Mouse (Mus musculus): Measurements from ENCODE around the gene Foxn3.

The Foxn3 gene

GRCm38 (mm10) chr12:99408651-99409050 is 154.7 kb downstream of the Foxn3 start:
- no peak for DNase-seq

DNA sequence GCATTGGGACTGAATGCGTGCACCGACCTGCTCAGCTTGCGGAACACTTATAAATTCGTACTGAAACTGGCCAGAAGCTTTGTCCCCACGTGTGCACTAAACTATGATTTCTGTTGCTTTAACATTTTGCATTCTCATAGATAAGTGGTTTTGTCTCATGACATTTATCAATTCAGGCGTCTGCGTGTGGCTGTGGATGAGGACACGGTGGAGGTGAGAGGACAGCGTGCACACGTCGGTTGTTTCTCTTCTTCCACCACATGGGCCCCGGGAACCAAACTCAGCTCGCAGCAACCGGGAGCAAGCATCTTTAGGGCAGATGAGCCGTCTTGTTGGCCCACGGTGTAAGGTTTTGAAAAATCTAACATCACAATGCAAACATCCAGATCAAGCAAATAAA is 155.3 kb downstream of the Foxn3 start:
- no peak for DNase-seq

GRCm38 (mm10) chr12:99407318-99407716 is 156.1 kb downstream of the Foxn3 start:
- no peak for DNase-seq

- no peak for DNase-seq
Observed at GRCm38 (mm10) chr12:99406697-99407317, 156.6 kb downstream of the Foxn3 start.

DNA sequence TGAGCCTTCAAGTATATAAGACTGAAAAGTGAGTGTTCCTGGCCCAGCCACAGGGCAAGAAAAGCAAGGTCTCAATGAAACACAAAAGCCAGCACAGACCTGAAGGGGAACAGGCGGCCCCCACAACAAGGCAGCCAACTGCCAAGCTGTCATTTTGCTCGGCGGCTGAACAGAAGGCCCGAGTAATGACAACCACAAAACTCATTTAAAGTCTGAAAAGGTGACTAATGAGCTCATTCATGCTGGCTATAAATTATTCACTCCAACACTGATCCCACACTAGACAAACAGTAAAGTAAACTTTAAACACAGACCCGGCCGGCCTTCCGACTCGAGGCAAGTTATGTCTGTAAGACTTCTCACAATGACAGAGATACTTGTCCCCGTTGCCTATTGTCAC is 157.1 kb downstream of the Foxn3 start:
- DNase-seq: no peak

DNA sequence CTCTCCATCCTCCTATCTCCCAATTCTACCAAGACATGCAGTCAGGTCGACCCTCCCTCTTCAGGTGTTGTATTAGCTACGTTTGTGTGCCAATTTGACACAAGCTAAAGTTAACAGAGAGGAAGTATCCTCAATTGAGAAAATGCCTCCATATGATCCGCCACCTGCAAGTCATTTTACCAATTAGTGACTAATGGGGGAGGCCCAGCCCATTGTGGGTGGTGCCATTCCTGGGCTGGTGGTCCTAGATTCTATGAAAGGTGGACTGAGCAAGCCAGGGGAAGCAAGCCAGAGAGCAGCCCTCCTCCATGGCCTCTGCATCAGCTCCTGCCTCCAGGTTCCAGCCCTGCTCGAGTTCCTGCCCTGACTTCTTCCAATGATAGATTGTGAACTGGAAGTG is 158.0 kb downstream of the Foxn3 start:
- no peak for DNase-seq

DNA sequence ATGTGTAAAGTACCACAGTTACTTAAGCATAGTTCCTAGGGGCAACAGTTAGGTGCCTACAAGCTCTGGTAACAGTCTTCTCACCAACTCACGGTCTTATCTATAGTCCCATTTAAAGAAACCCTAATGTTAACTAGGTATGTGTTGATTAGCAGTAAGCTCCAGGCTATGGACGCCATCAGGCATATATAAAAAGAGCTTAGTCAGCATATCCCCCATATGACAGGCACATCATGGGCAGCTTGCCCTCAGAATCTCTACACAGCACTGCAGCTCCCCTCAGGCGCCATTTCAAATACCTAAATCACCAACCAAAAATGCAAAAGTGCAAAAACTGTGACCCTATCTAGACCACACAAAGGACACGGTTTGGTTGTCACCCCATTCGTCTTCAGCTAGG is 160.4 kb downstream of the Foxn3 start:
- no peak for DNase-seq

DNA sequence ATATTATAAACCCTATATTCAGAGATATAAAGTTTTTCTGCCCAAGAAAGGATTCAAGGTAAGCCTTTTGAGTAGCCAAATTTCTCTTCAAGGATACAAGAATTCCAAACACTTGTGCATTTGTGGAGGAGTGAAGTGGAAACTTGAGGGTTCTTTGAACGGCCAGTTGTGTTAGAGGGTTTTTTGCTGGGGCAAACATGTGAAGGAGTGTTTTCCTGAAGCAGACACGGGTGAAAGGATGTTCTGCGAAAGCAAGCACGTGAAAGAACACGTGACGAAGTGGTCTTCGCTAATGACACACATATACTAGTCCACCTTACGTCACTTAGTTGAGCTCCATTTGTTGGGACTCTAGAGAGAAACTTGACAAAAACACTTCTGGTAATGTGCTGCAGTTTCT is 162.5 kb downstream of the Foxn3 start:
- DNase-seq: no peak

DNA sequence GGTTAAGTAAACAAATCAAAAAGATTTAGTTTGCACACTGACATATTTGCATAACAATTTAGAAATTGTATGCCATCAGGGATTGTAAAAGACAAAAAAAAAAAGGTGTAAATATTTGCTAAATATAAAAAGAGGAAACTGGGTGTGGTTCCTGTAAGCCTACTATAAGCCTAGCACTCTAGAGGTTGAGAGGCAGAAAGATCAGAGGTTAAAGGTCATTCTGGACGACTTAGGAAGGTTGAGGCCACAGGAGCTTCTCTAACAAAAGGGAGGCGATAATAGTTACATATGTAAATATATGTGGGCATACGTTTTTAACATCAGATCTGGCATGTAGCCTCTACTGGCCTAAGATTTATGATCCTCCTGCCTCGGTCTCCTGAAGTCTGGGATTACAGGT is 163.8 kb downstream of the Foxn3 start:
- DNase-seq: no peak

GRCm38 (mm10) chr12:99396461-99396860 is 166.9 kb downstream of the Foxn3 start:
- DNase-seq: no peak

DNA sequence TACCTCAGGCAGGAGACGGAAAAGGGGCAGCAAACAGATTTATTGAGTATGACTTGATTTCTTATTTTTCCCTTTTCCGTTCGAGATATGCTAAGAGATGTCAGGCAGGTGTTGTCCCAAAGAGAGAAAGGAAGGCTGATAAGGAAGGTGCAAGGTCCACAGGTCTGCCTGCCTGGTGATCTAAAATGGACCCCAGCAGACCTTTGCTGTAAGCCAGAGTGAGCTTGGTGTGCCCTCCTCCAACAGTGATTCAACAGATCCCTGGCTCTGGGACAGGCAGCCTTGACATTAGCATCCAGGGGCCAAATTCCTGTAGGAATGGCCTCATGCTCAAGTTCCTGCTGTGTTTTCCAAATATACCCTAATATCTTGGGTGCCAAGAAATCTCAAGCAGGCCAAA is 168.3 kb downstream of the Foxn3 start:
- DNase-seq: no peak

GRCm38 (mm10) chr12:99394676-99395075 is 168.7 kb downstream of the Foxn3 start:
- no peak for DNase-seq

DNA sequence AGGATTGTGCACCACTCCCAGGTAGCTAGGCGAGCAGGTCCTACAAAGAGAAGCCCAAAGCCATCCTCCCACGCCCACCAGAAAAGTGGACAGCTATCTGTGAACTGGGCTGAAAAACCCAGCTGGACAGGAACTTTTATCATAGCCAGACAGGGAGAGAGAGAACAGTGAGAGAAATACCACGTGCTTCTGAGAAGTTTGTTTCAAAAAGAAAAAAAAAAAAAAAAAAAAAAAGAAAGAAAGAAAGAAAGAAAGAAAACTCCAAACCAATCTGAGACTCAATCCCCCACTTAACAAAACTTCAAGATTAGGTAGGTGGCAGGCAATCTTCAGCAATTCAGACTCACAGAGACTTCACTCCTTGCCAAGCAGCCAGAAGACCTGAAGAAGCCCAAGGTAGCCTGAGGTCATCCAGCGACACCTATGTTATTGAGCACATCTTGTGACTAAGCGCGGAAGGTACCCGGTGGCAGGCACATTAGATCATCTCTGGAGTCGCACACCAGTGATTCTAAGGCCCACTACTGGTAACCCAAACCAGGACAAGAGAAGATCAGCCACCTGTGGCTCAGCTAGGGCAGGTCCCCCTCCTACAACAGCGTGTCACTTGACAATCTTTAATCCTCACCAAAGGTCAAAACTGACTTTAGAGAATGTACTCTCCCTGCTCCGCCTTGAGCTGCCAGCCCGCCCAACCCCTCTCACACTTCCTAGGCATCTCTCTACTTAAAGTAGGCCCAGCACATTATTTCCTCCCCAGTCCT is 169.3 kb downstream of the Foxn3 start:
- no peak for DNase-seq

GRCm38 (mm10) chr12:99392944-99393866 is 170.2 kb downstream of the Foxn3 start:
- DNase-seq: peak; percentile 78

- DNase-seq: peak; percentile 98
Observed at GRCm38 (mm10) chr12:99391942-99392880, 171.2 kb downstream of the Foxn3 start.

DNA sequence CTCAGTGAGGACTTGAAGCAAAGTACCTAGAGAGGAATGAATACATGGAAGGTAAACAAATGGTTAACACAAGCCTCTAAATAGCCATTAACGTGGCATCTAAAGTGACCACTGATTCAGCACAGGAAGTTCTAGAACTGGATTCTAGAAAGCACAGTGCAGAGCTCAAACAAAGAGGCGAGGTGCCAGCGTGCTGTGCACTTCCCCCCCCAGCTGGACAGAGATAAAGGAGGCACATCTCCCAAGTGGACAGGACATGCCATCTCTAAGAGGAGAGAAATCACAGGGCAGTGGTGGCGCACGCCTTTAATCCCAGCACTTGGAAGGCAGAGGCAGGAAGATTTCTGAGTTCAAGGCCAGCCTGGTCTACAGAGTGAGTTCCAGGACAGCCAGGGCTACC is 173.0 kb downstream of the Foxn3 start:
- no peak for DNase-seq

DNA sequence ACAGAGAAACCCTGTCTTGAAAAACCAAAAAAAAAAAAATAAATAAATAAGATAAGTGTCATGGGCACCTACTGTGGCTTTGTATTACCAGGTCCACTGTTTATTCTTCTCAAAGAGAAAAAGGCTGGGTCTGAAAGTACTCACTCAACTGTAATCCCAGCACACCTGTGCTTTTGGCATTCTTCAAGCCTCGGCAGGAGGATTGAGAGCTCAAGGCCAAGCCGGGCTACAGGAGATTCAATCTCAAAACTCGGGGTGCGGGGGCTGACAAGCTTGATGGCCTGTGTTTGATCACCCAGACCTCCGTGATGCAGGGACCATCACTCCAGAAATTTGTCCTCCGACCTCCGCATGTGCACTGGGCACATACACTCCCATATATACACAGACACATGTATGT is 174.1 kb downstream of the Foxn3 start:
- no peak for DNase-seq

- DNase-seq: no peak
Observed at GRCm38 (mm10) chr12:99385897-99386834, 177.2 kb downstream of the Foxn3 start.

DNA sequence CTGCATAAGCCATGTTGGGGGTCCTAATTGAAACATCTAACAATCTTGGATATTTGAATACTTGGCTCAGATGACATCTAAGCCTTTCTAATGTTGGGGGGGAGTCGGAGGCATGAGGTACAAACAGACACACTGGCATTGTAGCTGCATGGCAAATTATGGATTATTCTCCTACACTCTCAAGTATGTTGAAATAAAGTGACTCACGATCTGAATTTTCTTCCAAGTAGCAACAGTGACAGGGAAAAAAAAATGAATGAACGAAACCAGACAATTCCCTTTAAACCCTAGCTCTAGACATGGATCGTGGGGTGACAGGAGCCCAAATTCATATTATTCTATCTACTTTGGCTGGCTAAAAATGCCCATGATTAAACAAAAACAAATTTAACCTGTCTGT is 178.3 kb downstream of the Foxn3 start:
- DNase-seq: no peak

GRCm38 (mm10) chr12:99381317-99381716 is 182.1 kb downstream of the Foxn3 start:
- no peak for DNase-seq

DNA sequence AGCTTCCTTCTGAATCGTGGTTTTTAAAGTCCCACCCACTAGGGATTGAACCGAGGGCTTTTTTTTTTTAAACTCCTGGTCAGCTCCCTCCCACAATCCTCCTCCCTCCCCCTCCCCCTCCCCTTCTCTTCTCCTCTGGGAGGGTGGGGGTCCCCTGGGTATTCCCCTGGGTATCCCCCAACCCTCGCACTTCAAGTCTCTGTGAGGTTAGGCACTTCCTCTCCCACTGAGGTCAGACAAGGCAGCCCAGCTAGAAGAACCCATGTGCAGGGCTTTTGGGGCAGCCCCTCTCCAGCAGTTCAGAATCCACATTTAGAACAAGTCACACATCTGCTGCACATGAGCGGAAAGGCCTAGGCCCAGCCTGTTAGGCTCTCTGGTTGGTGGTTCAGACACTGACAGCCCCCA is 182.5 kb downstream of the Foxn3 start:
- no peak for DNase-seq

Data from right cerebral cortex, postnatal 14 days (tissue).